ENCODE assay signal across 13 mouse cellular contexts in the genomic region with DNA sequence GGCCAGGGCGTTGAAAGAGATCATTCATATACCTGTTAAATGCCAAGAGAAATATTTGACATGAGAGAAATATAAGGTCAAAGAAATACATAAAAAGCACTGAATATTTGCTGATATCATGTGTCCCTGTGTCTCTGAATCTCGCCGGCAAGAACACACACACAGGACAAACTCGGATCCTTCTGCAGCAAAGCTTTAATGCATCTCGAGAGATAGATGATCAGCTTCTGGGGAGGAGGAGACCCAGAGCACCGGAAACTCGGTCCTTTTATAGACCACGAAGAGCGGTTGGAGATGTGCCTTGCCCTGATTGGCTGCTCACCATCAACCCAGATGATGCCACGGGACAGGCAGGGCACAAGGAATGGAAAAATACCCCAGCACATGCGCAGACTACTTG. TPM values are rescaled to one million over a fixed set of nuclear protein-coding genes. Genes with fewer than 3 reads are reported as not detected.
"Had no signal": no experiment of that assay in that cellular context is flagged by ENCODE, and none has a peak within 500 bp of the region (broad histone marks: within the 10 kb centered on the region; RNA-seq: fewer than 3 reads in every experiment).

No protein-coding gene starts in this region.

RNA-seq across cellular contexts. Expression of a gene that starts 11.5 kb away (rescaled TPM):
- total RNA-seq: left cerebral cortex, postnatal 14 days; megakaryocyte-erythroid progenitor cell, adult 5-6 weeks; neutrophil, adult 5-6 weeks had no signal
- polyA plus RNA-seq: kidney, embryonic 16.5 days; limb, embryonic 14.5 days; liver, embryonic 12.5 days; liver, embryonic 16.5 days; lung, adult 2 months; lung, embryonic 16.5 days; midbrain, embryonic 13.5 days; neural tube, embryonic 13.5 days; stomach, embryonic 16.5 days; urinary bladder, adult 2 months had no signal
